Mouse (Mus musculus) T-cell, adult 66 days (primary cell): ENCODE measurements around the gene Prdm4. TPM values are rescaled to one million over a fixed set of nuclear protein-coding genes. Genes with fewer than 3 reads are reported as not detected.

Experiments
- total RNA-seq, 2 experiments: library from RNA; stranded (reverse); gene quantifications; 3 replicates in 1 of 2; 4 replicates in 1 of 2; pipeline ENCODE4 v1.2.4; 2023

Gene Prdm4
- total RNA-seq = 10 to 100 TPM; 54.0 to 58.1 TPM

GRCm38 (mm10) chr10:85916498-85917309 lies at the start of gene Prdm4:
Prdm4 (minus strand) TSS chr10:85917142.

GRCm38 (mm10) chr10:85957464-85957950 lies 40.6 kb upstream of the Prdm4 start, which contains the start of gene Rtcb:
Rtcb (minus strand) TSS chr10:85957823.

GRCm38 (mm10) chr10:85927676-85928445 lies 10.9 kb upstream of the Prdm4 start, which contains the start of gene Ascl4:
Ascl4 (plus strand) TSS chr10:85927681.

Other genes starting within 250 kb of the Prdm4 start
- 10 to 100 TPM; 28.0 to 29.5 TPM for gene Pwp1, start 87.6 kb downstream of the Prdm4 start, total RNA-seq
- gene Ascl4, start 10.5 kb upstream of the Prdm4 start, total RNA-seq = under 1 TPM in 1 of 2 experiments, not detected in 1; 0.35 TPM
- gene Rtcb, start 40.7 kb upstream of the Prdm4 start, total RNA-seq = 100 to 1,000 TPM; 106 to 109 TPM
- gene Bpifc, start 94.8 kb upstream of the Prdm4 start, total RNA-seq = not detected
- 10 to 100 TPM; 56.5 to 63.3 TPM for gene Fbxo7, start 104.8 kb upstream of the Prdm4 start, total RNA-seq